Mouse (Mus musculus): ENCODE data around the gene Ap2a1. TPM values are rescaled to one million over a fixed set of nuclear protein-coding genes. Genes with fewer than 3 reads are reported as not detected.

Ap2a1 gene
- total RNA-seq, 1 experiment from 2014 or later, result 81.2 TPM

DNA sequence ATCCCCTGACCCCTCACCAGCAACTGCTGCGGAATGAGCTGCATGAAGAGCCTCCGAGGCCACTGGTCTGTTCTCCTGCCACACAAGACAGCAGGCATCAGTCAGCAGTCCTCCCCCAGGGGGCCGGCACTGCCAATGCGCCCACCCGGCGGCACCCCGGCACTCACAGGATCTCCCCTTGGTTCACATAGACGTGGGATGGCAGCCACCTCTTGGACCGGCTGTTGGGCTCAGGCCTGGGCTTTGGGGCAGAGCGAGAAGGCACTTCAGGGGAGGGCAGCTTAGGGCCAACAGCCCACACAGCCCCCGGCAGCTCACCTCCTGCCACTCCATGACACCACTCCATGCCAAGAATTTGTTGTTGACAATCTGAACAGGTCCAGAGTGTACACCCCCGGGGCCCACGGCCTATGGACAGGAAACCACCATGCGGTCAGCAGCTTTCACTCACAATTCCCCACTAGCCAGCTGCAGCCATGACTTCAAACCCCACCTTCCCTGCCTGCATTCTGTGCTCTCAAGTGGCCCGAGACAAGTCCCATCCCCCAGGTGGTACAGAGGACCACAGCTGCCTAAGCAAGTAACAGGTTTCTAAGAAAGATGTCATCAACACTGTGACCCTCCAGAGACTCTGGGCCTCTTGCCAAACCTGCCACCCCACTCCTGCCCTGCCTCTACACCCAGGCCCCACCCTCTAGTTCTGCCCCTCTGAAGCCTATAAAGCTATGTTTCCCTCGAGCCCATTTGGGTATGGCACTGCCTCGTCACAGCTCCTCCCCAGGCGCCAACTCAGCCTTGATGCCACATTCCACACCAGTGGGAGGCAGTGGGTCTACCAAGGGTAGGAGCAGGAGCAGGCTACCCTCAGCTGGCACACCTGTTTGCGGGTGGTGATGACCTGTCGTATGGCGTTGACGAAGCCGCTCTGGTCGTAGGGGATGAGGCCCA is 64.4 kb downstream of the Ap2a1 start:
- DNase-seq, result no peak

DNA sequence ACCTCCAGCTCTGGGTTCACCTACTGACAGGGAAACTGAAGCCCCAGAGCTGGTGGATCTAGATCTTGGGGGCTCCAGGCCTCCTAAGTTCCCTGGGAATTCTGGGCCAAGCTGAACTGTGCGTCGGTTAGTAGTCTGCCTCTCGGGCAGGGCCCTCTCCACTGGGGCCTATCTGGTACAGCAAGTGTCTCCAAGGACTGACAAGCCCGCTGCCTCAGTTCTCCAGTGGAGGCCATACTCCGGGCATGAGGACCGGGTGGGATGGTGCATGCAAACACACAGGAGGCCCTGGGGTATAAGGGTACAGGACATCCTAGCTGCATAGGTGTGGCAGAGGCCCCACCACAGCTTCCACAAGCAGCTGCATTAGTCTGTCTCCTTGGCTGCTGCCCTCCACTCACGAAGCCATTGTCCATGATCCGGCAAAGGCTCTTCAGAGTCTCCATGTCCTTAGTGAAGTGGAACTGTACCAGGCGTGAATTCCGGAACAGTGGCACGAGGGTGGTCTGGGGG is 65.3 kb downstream of the Ap2a1 start:
- no peak for DNase-seq

DNA sequence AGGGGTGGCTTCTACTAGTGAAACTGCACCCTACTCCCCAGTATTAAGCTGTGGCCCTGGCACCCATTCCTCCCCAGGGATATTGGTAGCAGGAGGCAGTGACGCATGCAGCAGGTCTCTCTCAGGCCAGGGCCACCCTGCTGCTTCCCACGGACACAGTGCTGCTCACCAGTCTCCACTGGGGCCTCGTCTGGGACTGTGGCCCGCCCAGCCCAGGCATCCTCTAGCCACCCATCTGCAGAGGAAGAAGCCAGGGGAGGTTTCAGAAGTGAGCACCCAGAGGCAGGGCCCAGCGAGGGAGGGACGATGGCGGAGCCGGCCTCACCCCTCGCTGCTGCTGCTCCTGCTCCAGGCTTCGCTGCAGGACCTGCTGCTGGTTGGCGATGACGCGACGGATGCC is 66.1 kb downstream of the Ap2a1 start:
- DNase-seq, result peak; percentile 55

DNA sequence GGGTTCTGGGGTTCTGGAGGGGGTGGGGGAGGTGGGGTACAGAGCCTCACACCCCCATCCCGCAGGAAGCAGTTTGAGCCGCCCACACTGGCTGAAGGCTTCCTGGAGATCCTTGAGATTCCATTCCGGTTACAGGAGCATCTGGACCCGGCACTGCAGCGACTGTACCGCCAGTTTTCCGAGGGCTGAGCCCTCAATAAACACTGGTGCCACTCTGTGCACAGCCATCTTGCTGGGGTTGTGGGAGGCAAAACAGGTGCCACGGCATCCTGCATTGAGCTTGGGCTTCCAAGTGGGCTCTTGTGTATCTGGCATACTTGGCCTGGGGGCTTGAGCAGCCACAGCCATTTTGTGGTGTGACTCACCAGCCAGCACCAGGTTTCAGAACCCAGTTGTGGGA is 66.9 kb downstream of the Ap2a1 start:
- no peak for DNase-seq

DNA sequence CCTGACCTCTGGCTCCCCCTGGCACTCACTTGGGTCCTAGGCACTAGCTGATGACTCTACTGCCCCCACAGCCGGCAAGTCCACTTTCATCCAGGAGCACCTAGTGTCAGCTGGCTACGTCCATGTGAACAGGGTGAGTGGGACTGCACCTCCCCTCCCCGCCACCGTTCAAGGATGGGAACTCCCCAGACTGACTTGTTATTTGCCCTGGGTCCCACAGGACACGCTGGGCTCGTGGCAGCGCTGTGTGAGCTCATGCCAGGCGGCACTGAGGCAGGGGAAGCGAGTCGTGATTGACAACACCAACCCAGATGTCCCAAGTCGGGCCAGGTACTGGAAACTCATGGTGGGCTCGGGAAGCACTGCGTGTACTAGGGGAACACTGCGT is 67.9 kb downstream of the Ap2a1 start:
- DNase-seq, result no peak

DNA sequence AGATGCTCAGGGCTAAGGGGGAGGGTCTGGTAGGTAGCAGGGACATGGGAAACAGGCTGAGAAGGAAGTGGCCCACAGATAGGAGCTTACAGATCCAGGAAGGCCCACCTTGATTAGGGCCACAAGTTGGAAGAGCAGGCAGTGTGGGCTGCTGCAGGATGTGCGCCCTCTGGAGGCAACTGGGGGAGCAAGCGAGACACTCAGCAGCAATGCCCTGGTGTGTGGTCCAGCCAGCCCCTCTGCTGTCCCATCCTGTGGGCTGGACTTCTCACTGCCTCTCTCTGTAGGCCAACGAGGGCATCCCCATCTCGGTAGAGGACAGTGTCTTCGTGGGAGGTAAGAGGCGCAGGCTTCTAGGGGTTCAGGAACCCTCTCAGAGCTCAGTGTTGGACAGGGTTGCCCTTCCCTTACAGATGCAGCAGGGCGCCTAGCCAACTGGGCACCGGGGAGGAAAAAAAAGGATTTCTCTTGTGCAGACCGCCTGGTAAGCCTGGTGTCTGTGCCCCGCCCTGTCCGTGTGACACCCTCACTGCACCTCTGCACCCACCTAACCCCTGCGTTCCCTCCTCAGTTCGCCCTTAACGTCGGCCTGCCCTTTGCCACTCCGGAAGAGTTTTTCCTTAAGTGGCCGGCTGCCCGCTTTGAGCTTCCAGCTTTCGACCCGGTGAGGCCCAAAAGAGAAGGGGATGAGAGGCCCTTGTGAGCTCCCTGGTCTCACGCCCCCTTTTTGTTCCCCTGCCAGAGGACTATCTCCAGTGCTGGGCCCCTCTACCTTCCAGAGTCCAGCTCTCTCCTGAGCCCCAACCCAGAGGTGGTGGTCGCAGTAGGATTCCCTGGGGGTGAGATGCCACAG is 68.5 kb downstream of the Ap2a1 start:
- peak; percentile 89 for DNase-seq

DNA sequence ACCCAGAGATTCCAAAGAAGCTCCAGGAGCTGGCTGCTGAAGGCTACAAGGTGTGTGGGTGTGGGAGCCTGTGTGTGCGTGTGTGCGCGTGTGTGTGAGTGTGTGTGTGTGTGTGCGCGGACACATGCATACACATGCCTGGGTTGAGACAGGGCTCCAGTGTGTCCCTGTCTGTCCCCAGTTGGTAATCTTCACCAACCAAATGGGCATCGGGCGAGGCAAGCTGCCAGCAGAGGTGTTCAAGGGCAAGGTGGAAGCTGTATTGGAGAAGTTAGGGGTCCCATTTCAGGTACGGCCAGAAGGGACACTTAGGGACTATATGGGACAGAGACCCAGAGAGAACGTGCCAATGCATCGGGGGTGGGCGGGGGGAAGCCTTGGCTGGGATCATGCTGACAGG is 69.4 kb downstream of the Ap2a1 start:
- no peak for DNase-seq

DNA sequence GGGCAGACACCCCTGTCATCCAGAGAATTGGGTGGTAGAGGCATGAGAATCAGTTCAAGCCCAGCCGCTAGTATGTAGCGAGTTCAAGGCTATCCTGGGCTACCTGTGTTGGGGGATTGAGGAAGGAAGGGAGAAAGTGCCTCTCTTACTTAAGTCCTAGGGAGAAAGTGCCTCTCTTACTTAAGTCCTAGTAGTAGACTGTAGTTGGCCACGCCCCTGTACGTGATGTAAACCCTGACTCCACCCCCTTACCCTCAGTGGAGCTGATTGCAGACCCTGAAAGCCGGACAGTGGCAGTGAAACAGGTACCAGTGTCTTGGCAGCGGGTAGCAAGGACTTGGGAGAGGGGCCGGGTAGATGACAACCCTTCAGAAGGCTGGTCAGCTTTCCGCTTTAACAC is 71.4 kb downstream of the Ap2a1 start:
- peak; percentile 63 for DNase-seq

DNA sequence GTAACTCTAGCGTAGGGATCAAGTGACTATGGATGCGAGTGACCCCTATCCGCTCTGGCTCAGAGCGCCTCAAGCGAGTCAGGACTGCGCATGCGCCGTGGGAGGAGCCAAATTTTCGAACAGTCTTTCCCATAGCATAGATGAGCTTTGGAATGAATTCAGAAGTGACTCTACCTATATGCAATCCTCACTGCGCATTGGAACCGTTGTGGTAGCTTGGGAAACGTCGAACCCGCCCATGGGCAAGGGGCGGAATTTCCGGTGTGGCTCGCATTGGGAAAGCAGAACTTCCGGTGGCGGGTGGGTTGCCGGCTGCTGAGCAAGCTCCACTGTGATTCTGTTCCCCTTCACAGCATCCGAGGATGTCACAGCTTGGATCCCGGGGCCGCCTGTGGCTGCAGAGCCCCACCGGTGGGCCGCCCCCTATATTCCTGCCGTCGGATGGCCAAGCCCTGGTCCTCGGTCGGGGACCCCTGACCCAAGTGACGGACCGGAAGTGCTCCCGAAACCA is 72.2 kb downstream of the Ap2a1 start, which contains the start of gene Pnkp:
Gene Pnkp (plus strand): TSS at position 98 of the 511 bp plus-strand sequence.
- DNase-seq, result peak; percentile 91

DNA sequence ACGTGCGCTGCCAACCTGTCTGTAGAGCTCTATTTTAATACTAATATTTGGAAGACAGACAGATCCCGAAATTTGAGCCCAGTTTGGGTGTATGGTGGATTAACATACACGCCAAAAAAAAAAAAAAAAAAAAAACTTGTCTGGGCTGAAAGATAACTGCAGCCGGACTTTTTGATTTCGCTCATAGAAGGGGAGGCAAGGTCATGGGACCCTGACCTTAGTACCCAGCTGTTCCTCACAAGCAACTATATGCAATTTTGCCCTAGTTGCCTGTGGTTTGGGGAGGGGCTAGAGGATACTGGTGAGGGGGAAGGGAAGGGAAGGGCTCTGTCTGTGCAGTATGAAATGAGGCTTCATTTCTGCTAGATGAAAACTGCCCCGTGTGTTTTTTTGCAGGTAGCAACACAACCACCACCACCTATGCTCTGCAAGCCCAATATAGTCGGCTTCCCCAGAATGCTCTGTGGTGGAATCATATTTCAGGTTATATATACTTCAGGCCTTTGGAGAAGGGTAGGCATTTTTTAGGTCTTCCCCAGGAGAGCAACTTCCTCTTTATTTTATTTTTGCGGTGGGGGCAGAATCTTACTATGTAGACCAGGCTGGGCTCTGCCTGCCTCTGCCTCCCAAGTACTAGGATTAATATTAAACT is 72.9 kb downstream of the Ap2a1 start:
- no peak for DNase-seq

DNA sequence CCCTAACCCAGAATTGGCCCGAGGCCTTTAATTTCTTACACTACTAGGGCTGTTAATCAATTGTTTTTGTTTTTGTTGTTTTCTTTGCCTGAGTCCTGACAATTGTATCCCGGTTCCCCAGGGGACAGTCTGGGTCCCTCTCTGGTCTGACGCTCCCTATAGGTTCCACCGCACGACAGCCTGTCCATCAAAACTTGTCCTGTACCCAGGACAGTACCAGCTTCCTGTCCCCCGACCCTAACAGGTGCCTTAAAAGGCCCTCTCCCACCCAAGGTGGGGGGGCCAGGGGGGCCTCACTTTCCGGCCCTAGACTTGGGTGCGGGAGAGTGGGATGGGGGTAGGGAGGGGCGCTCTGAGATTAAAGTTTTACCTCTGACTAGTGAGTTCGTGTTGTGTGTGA is 74.3 kb downstream of the Ap2a1 start:
- DNase-seq, result no peak

DNA sequence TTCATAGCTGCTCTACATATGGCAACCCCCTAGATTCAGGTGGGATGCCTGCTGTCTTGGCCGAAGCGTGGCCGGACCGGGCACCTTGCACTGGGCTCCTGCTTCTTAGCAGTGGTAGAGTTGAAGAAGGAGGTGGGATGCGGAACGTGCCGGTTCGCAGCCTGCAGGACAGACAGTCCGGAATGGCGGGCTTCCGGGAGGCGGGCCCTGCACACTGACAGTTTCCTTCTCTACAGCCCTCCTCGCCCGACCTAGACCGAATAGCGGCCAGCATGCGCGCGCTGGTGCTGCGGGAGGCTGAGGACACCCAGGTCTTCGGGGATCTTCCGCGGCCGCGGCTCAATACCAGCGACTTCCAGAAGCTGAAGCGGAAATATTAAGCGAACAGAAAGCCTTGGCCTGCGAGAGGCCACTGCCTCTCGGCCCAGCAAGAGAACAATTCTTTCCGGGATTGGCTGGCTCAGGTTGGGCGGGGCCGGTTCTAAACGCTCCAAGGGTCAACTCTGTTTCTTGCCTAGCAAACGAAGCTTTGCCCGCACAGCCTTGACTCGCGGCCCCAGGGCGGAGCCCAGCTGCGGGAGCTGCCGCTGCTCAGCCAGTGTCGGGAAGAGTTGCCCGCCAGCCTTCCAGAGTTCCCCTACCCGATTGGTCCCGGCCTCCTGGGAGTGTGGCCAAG is 74.8 kb downstream of the Ap2a1 start:
- peak; percentile 96 for DNase-seq

DNA sequence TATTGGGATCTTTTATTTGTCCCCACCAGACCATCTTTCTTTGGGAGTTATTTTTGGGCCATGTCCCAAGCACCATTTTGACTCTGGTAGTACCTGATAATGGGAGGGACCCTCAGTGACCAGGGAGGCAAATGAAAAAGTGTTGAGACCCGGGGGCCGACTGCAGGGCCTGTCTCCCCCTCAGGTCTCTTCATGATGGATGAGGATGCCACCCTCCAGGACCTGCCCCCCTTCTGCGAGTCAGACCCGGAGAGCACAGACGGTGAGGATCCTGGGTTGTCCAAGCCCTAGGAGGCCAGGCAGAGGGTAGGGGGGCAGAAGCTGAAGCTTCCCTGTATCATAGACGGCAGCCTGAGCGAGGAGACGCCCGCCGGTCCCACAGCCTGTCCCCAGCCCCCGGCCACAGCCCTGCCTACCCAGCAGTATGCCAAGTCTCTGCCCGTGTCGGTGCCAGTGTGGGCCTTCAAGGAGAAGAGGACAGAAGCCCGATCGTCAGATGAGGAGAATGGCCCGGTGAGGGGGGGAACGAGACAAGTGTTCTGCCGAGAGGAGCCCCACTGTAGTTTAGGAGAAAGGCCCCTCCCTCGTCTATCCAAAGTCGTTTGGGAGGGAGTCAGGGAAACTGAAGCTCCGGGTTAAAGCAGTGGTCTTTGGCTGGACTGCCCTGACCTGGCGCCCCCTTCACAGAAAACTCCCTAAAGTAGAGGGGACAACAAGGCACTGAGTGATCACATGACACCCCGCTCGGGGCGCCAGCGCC is 75.5 kb downstream of the Ap2a1 start:
- DNase-seq, result no peak

DNA sequence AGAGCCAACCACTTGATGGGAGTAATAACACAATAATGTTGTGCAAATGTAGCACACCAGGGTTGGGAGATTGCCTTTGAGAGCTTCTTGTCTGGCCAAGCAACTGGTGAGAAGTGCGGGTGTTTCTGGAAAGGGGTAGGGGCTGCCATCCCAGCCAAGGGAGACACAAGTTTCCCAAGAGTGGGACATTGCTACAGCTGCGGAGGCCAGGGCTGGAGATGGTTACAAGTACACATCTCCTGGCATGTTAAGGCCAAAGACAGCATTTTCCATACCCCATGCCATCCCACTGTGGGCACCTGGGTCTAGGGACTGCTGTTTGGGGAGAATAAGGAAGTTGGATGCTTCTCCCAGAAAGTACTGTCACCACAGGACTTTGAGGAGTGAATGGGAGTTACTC is 76.2 kb downstream of the Ap2a1 start:
- no peak for DNase-seq

DNA sequence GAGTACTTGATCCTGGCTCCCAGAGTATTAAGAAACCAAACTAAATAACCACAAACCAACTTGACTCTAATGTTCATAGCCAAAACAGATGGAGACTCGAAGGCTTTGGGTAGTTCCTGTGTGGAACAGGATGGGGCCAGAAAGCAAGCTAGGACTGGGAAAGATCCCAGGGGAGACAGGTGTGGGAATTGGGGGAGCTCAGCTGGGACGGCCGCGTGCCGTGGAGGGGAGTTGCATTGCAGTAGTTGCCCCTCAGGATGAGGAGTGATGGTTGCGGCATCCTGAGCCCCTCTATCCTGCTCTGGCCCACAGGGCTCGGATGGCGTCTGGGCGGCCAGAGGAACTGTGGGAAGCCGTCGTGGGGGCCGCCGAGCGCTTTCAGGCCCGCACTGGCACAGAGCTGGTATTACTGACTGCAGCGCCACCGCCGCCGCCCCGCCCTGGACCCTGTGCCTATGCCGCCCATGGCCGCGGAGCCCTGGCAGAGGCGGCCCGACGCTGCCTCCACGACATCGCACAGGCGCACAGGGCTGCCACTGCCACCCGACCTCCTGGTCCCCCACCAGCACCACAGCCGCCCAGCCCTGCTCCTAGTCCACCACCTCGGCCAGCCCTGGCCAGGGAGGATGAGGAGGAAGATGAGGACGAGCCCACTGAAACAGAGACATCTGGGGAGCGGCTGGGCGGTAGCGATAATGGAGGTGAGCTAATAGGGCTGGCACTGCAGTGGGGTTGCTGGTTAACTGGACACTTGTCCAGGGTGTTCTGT is 76.9 kb downstream of the Ap2a1 start:
- DNase-seq, result no peak

DNA sequence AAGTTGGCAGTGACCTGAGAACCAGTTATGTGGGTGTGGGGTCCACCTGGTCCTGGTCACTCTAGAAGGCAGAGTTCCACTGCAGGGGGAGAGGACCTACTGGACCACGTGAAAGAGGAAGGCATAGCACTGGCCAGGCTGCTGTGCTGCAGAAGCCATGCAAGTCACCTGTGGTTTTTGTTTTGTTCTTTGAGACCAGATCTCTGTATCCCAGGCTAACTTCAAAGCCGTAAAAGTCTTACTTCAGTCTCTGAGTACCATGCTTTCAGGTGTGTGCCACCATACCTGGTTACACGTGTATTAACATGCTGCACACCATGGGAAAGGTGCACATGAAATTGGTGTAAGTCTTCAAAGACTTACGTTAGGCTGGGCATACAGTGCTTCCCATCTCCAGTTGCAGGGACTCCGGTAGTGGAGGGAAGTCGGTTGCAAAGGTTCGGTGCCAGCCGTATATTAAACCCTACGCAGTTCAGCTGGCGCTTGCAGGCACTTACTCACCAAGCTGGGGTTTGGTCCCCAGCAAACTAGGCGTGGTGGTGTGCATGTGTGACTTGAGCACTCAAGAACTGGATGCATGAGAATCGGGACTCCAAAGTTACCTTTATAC is 77.6 kb downstream of the Ap2a1 start:
- no peak for DNase-seq

DNA sequence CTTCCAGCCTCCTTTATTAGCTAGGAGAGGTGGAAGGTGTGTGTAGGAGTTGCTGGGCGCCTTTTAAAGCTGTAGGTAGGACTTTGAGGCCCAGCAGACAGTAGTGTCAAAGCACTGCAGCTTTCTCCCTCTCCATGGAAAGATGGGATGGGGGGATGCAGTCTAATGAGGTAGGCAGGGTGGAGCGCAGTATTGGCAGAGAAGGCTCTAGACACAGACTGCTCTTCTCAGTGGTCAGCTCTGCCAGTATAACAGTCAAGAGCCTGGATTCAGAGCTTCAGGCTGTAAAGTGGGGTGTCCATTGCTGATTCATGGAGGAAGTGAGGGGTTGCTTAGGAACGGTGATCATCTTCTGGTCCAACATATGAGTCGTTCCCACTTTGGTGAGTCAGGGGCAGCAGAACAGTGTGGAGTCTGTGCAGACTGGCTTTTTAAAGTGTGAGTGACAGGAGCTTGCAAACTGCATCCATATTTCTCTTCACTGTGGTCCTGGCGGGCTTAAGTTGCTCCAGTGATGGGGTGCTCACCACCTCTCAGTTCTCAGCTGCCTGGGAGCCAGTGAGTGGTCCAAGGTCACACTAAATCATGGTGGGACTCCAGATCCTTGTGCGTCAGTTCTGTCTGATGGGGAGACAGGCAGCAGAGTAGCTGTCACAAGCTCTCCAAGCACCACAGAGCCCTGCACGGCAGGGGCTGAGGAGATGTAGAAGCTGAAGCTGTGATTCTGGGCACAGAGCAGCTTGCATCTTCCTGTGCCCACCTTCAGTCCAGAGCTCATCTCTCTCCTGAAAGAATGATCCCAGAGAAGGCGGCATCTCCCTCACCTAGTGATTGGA is 78.3 kb downstream of the Ap2a1 start:
- no peak for DNase-seq
